Mouse (Mus musculus): ENCODE measurements around the gene Cpped1. TPM values are rescaled to one million over a fixed set of nuclear protein-coding genes. Genes with fewer than 3 reads are reported as not detected.

Cpped1 gene
- 37.5 and 39.3 TPM in 2 replicates for polyA plus RNA-seq (2015; fragmentation: Nextera tagmentation; extraction: Ambion mirVana)

DNA sequence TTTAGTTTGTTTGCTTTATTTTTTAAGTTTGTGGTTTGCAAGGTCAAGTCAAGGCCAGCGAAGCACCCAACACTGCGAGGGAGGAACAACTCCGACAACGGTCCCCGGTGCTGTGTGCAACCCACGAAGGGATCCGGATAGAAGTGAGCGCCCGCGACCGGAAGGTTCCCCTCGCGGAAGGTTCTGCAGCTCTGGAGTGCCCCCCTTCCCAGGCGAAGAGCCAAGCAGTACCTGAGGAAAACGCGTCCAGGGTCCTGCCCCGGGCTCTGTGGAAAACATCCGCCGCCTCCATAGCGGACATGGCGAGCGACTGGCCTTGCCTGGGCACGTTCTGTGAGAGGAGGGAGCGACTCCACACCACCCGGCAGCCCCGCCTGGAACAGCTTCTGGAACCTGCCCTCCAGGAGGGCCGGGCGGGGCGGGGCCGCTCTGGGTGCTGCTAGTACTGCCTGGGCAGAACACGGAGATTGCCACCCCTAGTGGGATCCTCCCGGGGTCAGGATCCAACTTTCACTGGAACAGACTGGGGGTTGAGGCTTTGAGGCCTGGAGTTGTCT lies at the start of gene Cpped1:
TSS of gene Cpped1 (minus strand) at position 411 of the 557 bp plus-strand sequence.
- Histone ChIP-seq H3K4me1 (replicated peaks; ENCODE audit: insufficient read depth, low read length) (0 out of 2 replicates have a peak, but pooled peaks cover 6% of the 10 kb centered on the region), H3K27me3 (ENCODE audit: insufficient read depth, low read length) (no peaks in the 10 kb centered on the region), H3K9ac (ENCODE audit: low read depth, low read length) (peak within 1 kb of the TSS; percentile 81), H3K4me3 (replicated peaks; ENCODE audit: low read depth, low read length) (peak within 1 kb of the TSS; percentile 68), H3K4me2 (ENCODE audit: low read length) (peak within 1 kb of the TSS; percentile 61), H3K27ac (peak within 1 kb of the TSS; percentile 93), H3K9me3 (replicated peaks; ENCODE audit: low read length) (no peaks in the 10 kb centered on the region), H3K36me3 (ENCODE audit: insufficient read depth, low read length) (no peaks in the 10 kb centered on the region)
- ATAC-seq (replicated peaks; ENCODE audit: low FRiP score, low read depth) (peak; percentile 98), DNase-seq (ENCODE audit: low spot score) (peak; percentile 90)
- TF ChIP-seq CTCF (IDR thresholded peaks at IDR 0.05; ENCODE audit: low read depth): 0 out of 2 replicates have a peak, but pooled peaks have one; percentile 3
- WGBS: under 1% methylated on average over 32 of the region's 32 CpGs

DNA sequence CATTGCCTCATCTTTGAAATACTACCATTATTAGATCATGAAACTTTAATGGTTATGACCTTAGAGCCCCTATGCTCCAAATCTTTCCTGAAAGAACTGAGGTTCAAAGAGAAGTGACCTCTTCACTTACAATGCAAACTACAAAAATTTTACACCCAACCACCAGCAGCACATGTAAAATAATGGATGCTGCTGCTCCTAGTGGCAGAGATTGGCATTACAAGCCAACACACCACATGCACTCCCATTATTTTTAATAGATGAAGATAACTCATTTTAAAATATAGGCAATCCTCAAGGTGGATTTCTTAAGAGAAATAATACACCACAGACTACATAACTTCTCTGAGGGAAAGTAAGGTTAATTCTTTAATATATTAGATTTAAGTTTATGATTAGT lies 31.2 kb upstream of the Cpped1 start:
- ATAC-seq (replicated peaks; ENCODE audit: low FRiP score, low read depth): no peak
- DNase-seq (ENCODE audit: low spot score): peak; percentile 23

DNA sequence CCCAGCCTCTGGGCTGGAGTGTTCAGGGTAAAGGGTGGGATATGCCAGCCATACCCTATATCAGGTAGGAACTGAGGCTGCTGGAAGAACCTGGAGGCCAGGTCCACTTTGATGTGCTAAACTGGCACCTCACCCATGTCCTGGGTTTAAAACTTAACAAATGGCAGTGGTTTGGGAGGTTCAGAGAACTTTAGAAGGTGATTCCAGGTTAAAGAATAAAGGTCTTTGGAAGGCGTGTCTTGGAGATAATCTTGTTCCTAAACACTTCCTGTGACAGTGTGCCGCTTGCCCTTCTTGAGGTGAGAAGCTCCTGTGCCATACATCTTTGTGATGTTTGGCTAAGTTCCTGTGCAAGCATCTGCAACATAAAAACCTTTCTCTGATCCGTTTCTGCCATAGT lies 1.6 kb upstream of the Cpped1 start:
- Histone ChIP-seq H3K9me3 (replicated peaks; ENCODE audit: low read length) (no peaks in the 10 kb centered on the region), H3K27me3 (ENCODE audit: insufficient read depth, low read length) (no peaks in the 10 kb centered on the region), H3K27ac (no peak overlapping the region), H3K9ac (ENCODE audit: low read depth, low read length) (no peak overlapping the region), H3K4me1 (replicated peaks; ENCODE audit: insufficient read depth, low read length) (0 out of 2 replicates have a peak, but pooled peaks cover 6% of the 10 kb centered on the region), H3K36me3 (ENCODE audit: insufficient read depth, low read length) (no peaks in the 10 kb centered on the region), H3K4me2 (ENCODE audit: low read length) (no peak overlapping the region), H3K4me3 (replicated peaks; ENCODE audit: low read depth, low read length) (no peak overlapping the region)
- WGBS: 79% methylated on average over 3 of the region's 3 CpGs
- DNase-seq (ENCODE audit: low spot score) (no peak), ATAC-seq (replicated peaks; ENCODE audit: low FRiP score, low read depth) (no peak)
- no peak for TF ChIP-seq CTCF (IDR thresholded peaks at IDR 0.05; ENCODE audit: low read depth)

More for the DNA sequence above, 31.2 kb upstream of the Cpped1 start:
- TF ChIP-seq CTCF (IDR thresholded peaks at IDR 0.05; ENCODE audit: low read depth): peak; percentile 78
- Histone ChIP-seq H3K4me3 (replicated peaks; ENCODE audit: low read depth, low read length) (no peak overlapping the region), H3K9me3 (replicated peaks; ENCODE audit: low read length) (no peaks in the 10 kb centered on the region), H3K4me2 (ENCODE audit: low read length) (no peak overlapping the region), H3K36me3 (ENCODE audit: insufficient read depth, low read length) (no peaks in the 10 kb centered on the region), H3K27ac (no peak overlapping the region), H3K4me1 (replicated peaks; ENCODE audit: insufficient read depth, low read length) (no peaks in the 10 kb centered on the region), H3K9ac (ENCODE audit: low read depth, low read length) (no peak overlapping the region), H3K27me3 (ENCODE audit: insufficient read depth, low read length) (no peaks in the 10 kb centered on the region)

DNA sequence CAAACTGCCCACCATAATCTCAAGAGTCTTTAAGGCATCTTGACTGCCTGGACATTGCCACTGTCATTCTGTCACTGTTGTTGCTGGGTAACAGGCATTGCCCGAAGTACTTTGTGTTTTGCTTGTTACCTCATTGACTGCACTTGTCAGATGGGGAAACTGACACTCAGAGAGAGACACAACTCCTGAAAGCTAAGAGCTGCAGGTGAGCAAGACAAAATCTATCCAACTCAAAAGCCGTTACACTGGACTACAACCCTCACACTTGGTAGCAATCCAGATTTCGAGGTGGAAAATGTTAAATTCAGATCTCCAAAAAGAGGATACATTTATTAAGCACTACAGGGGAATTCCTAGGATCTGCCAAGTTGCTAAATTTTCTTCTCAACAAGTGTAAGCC lies 572 bp upstream of the Cpped1 start:
- Histone ChIP-seq H3K4me1 (replicated peaks; ENCODE audit: insufficient read depth, low read length) (0 out of 2 replicates have a peak, but pooled peaks cover 6% of the 10 kb centered on the region), H3K4me3 (replicated peaks; ENCODE audit: low read depth, low read length) (peak overlapping the region; percentile 68), H3K27me3 (ENCODE audit: insufficient read depth, low read length) (no peaks in the 10 kb centered on the region), H3K9ac (ENCODE audit: low read depth, low read length) (no peak overlapping the region), H3K27ac (no peak overlapping the region), H3K36me3 (ENCODE audit: insufficient read depth, low read length) (no peaks in the 10 kb centered on the region), H3K4me2 (ENCODE audit: low read length) (peak overlapping the region; percentile 61; the same call in 1 of the 2 replicates), H3K9me3 (replicated peaks; ENCODE audit: low read length) (no peaks in the 10 kb centered on the region)
- ATAC-seq (replicated peaks; ENCODE audit: low FRiP score, low read depth): no peak
- no peak for DNase-seq (ENCODE audit: low spot score)
- no peak for TF ChIP-seq CTCF (IDR thresholded peaks at IDR 0.05; ENCODE audit: low read depth)
- WGBS: 82% methylated on average over 3 of the region's 3 CpGs

DNA sequence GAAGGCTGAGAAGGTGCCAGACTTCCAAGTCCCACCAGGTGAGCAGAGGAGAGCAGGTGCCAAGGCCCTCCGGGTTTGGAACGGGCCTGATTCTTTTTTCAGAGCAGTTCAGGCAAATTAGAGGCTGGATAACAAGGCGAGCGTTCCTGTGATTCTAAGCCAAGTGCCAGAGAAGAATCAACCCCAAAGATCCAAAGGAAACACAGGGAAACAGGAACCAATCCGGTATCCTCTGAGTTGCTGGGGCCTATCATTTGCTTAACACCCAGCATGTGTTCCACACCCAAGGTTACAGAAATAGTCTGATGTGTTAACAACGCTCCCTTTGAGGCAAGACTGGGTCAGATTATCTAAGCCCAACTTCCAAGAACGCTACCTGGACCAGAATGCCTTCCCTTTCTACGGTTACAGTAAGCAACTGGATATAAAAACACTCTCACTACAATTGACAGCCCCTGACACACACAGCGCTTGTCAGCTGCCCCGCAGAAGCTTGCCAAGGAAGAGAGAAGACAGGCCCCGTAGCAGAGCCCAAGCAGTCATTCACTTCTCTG lies 707 bp downstream of the Cpped1 start:
- H3K4me1 ChIP-seq (replicated peaks; ENCODE audit: insufficient read depth, low read length): 0 out of 2 replicates have a peak, but pooled peaks cover 6% of the 10 kb centered on the region
- ATAC-seq (replicated peaks; ENCODE audit: low FRiP score, low read depth) (peak; percentile 48; the same call in 1 of the 2 replicates), DNase-seq (ENCODE audit: low spot score) (no peak)
- peak overlapping the region; percentile 68 for H3K4me3 ChIP-seq (replicated peaks; ENCODE audit: low read depth, low read length)
- no peaks in the 10 kb centered on the region for H3K36me3 ChIP-seq (ENCODE audit: insufficient read depth, low read length)
- peak overlapping the region; percentile 81 for H3K9ac ChIP-seq (ENCODE audit: low read depth, low read length)
- peak overlapping the region; percentile 93 for H3K27ac ChIP-seq
- no peaks in the 10 kb centered on the region for H3K9me3 ChIP-seq (replicated peaks; ENCODE audit: low read length)
- TF ChIP-seq CTCF (IDR thresholded peaks at IDR 0.05; ENCODE audit: low read depth): no peak
- 24% methylated on average over 11 of the region's 11 CpGs for WGBS
- H3K4me2 ChIP-seq (ENCODE audit: low read length): peak overlapping the region; percentile 61
- H3K27me3 ChIP-seq (ENCODE audit: insufficient read depth, low read length): no peaks in the 10 kb centered on the region

DNA sequence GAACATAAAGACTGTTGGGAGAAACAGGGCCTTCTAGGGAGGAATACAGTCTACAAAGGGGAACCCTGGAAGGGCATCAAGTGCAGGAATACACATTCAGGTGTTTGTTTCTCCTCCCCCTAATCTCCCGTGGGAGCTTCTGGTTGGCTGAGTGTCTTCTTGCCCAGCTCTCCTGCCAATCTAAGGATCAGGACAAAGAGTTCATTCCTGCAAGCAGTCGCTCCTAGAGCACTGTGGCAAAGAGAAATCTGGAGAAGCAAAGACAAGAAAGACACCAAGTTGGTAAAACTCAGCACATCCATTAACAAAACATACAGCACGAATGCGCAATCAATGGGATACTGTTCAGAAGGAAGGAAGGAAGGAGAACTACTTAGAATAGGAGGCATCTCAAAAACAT lies 1.4 kb downstream of the Cpped1 start:
- DNase-seq (ENCODE audit: low spot score) (no peak), ATAC-seq (replicated peaks; ENCODE audit: low FRiP score, low read depth) (no peak)
- Histone ChIP-seq H3K4me1 (replicated peaks; ENCODE audit: insufficient read depth, low read length) (0 out of 2 replicates have a peak, but pooled peaks cover 6% of the 10 kb centered on the region), H3K27ac (no peak overlapping the region), H3K36me3 (ENCODE audit: insufficient read depth, low read length) (no peaks in the 10 kb centered on the region), H3K9ac (ENCODE audit: low read depth, low read length) (peak overlapping the region; percentile 81; the same call in 1 of the 2 replicates), H3K4me2 (ENCODE audit: low read length) (peak overlapping the region; percentile 61), H3K27me3 (ENCODE audit: insufficient read depth, low read length) (no peaks in the 10 kb centered on the region), H3K9me3 (replicated peaks; ENCODE audit: low read length) (no peaks in the 10 kb centered on the region), H3K4me3 (replicated peaks; ENCODE audit: low read depth, low read length) (peak overlapping the region; percentile 68; the same call in 1 of the 2 replicates)
- TF ChIP-seq CTCF (IDR thresholded peaks at IDR 0.05; ENCODE audit: low read depth): no peak
- WGBS: 79% methylated on average over 4 of the region's 4 CpGs
